Mouse (Mus musculus): ENCODE data around the gene Tmem231.

The Tmem231 gene

GRCm38 (mm10) chr8:111905500-111906121 lies 28.1 kb downstream of the Tmem231 start:
- DNase-seq (ENCODE audit: low read depth) = no peak

DNA sequence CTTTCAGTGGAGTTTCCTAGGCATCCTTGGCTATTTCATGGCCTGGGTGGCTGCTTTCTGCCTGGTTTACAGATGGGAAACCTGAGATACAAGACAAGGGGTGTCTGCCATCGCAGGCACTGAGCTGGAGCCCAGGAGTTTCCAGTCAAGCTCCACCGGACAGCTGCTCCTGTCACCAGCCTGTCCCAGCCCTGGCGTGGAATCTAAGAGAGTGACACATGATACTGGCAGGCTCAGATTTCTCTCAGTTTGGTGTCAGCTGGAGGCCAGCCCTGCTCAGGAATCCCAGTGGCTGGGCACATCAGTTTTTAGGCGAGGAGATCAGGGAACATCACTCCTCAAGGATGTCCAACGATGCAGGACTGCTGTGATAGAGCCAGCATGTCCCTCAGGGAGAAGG lies 31.6 kb downstream of the Tmem231 start:
- no peak for DNase-seq (ENCODE audit: low read depth)

DNA sequence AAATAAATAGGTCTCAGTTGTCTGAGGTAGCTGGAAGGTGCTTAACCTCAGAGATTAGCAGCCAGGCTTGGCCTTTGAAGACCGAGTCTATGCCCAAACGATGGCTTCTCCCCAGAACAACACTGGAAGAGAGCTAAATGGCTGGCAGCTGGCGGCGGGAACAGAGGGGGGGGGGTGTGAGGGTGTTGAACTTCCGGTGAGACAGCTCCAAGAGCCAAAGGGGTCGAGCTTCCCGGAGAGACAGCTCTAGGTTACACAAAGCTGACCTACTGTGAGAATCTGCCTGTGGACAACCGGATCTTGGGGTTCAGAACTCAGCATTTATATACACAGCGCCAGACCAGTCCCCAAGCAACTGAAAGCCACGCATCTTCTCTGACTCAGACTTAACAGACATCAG lies 35.1 kb downstream of the Tmem231 start:
- DNase-seq (ENCODE audit: low read depth) = no peak

DNA sequence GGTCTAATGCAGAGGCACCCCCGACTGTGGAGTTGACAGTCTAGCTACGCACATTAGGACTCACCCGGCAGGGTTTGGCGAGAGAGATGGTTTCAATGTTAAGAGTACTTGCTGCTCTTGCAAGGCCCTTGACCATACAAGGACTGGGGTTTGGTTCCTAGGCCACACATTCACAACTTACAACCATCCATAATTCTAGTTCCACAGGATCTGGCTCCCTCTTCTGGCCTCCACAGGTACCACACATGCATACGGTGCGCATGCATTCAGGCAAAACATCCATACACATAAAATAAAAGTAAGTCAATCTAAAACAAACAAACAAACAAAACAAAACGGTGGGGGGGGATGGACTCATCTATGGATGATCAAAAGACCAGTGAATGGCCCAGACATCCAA lies 38.7 kb downstream of the Tmem231 start:
- peak; percentile 35 for DNase-seq (ENCODE audit: low read depth)

DNA sequence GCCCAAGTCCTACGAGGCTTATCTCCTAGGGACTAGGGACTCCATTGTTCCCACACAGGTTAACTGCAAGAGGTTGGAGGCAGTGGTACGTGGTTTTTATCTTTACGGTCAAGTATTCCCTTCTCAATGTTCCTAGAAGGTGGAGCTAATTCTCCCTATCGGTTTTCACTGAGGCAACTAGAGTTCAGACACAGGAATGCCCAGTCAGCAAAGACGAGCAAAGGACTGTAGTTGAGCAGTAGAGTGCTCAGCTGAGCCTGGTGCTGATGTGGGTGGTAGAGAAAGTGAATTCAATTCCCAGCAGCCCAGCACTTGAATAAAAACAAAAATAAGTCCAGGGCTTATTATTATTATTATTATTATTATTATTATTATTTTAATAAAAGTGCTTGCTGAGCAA lies 41.1 kb downstream of the Tmem231 start:
- no peak for DNase-seq (ENCODE audit: low read depth)

GRCm38 (mm10) chr8:111891983-111892382 lies 41.7 kb downstream of the Tmem231 start:
- no peak for DNase-seq (ENCODE audit: low read depth)

DNA sequence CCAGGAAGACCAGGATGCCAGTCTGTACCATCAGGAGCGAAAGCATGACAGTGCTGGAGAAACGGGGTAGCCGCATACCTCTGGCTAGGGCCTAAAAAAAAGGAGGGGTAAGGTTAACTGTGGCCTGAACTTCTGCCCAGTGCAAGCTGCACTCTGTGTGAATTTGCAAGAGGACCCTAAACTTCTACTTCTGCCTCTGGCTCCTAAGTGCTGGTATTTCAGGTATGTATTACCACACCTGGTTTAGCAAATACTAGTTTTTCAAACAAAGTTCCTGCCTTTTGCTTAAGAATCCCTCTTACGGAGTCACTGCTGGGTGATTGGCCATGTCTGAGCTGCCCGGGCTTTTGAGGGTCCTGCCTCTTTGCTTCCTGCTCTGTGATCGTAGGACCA lies 42.8 kb downstream of the Tmem231 start:
- no peak for DNase-seq (ENCODE audit: low read depth)

DNA sequence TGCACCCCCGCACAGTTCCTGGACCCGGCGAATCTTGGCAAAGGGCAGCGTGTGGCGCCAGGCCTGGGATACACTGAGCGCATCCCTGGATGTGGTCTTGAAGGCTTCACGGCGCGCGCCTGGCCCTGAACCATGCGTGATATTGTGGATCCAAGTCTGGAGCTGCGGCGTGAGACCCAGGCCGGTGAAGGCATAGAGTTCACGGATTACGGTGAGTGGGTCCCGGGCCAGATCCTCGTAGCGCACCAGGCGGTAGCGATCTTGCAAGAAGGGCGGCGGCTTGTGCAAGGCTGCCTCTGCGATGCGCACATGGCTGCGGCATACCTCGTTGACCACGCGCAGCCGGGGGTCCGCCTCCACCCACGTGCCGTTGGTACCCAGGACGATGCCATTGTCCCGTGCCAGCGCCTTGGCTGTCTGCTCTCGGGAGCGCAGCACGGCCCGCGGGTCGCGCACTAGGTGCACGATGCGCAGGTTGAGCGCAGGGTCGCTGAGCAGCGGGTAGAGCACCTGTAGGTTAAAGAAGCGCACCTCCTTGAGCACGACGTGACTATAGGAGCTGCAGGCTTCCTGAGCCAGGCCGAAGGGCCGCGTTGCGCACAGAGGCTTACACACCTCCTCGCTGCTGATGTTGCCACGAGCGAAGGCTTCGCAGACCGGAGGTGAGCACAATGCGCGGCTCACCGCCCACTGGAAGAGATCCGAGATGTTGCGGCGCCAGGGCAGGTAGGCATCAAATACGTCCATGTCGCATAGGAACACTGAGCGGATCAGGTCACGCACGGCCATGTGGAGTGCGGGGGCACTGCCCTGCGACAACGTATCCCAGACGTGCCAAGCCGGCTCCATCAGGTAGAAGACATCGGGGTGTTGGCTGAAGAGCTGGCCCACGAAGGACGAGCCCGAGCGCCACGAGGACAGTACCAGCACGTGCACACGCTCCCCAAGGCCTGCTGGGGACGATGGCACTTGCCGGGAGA lies 43.5 kb downstream of the Tmem231 start:
- no peak for DNase-seq (ENCODE audit: low read depth)

- DNase-seq (ENCODE audit: low read depth) = no peak
Measured at GRCm38 (mm10) chr8:111888091-111888650, 45.5 kb downstream of the Tmem231 start.

GRCm38 (mm10) chr8:111887479-111887878 lies 46.2 kb downstream of the Tmem231 start:
- DNase-seq (ENCODE audit: low read depth) = no peak

GRCm38 (mm10) chr8:111883615-111884014 lies 50.1 kb downstream of the Tmem231 start:
- no peak for DNase-seq (ENCODE audit: low read depth)

DNA sequence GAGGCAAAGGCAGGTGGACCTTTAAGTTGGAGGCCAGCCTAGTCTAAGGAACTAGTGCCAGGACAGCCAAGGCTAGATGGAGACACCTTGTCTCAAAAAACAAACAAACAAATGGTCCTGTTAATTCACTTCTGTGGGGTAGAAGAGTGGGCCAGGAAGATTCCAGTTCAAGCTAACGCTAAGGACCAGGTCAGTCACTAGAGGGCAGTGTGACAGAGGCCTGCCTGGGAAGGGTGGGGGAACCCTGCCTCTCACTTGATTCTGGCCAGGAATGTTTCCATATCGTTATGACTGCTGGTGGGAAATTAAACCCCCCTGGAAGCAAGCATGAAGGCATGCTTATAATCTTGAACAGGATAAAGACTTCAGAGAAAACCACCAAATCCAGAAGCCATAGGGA lies 52.1 kb downstream of the Tmem231 start:
- peak; percentile 72 for DNase-seq (ENCODE audit: low read depth)

DNA sequence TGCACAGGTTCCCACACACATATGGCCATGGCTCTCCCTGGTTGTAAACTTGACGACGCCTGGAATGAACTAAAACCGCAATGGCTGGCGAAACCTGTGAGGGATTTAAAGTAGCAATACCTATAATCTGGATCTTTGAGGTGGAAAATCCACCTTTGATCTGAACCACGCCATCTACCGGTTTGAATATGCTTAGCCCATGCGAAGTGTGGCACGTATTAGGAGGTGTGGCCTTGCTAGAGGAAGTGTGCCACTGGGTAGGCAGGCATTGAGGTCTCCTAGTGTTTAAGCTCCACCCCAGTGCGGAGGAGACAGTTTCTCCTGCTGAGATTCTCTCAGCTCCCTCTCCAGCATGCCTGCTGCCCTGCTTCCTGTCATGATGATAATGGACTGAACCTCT lies 56.0 kb downstream of the Tmem231 start:
- peak; percentile 74 for DNase-seq (ENCODE audit: low read depth)

GRCm38 (mm10) chr8:111876355-111876948 lies 57.2 kb downstream of the Tmem231 start, which contains the start of gene Tmem170:
Gene Tmem170 (minus strand): TSS chr8:111876750.
- DNase-seq (ENCODE audit: low read depth) = peak; percentile 100

DNA sequence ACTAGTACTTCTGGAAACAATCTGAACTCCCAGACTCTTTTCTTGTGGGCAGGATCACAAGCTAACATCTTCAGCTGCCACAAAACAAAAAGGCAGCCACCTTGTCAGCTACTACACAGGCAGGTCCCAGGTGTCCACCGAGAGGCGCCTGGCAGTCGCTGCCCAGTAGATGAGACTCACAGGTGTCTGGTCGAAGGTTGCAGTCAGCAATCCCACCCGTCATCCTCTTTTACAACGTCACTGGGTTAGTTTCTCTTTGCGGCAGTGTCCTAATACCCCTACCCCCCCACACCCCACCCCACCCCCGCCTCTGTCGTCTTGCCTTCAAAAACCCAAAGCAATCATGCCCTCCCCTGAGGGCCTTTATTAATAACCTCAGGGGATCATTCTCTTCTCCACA lies 57.9 kb downstream of the Tmem231 start:
- DNase-seq (ENCODE audit: low read depth) = no peak

DNA sequence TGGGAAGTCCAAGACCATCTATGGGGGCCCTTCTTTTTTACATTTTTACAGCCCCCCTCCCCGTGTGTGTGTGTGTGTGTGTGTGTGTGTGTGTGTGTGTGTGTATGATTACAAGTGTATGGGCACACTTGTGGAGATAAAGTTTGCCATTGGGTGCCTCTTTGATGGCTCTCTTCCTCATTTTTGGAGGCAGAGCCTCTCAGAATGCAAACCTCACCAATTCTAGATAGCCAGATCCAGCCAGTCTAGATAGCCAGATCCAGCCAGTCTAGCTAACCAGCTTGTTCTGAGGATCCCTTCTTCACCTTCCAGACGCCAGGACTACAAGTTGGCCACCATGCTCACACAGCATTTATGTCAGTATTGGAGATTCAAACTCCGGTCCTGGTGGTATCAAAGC lies 62.4 kb downstream of the Tmem231 start:
- no peak for DNase-seq (ENCODE audit: low read depth)

GRCm38 (mm10) chr8:111870379-111870778 lies 63.3 kb downstream of the Tmem231 start:
- DNase-seq (ENCODE audit: low read depth) = no peak

GRCm38 (mm10) chr8:111868664-111869063 lies 65.0 kb downstream of the Tmem231 start:
- DNase-seq (ENCODE audit: low read depth) = no peak

- DNase-seq (ENCODE audit: low read depth) = no peak
Measured at GRCm38 (mm10) chr8:111865857-111866256, 67.8 kb downstream of the Tmem231 start.

GRCm38 (mm10) chr8:111865130-111865852 lies 68.4 kb downstream of the Tmem231 start:
- DNase-seq (ENCODE audit: low read depth) = no peak

DNA sequence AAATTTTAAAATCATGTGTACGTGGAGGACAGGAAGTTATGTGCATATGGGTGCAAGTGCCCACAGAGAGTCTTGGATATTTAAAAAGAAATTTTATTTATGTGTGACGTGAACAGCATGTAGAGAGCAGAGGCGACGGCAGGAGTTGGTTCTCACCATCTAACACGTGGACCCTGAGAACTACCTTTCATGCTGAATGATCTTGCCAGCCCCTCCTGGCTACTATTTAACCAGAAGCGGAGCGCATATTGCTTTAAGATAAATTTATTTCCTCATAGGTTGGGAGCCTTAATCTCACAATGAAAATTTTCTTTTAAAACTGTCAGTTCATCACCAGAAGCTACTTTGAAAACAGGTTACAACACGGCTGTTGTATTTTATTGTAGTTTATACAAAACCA lies 69.0 kb downstream of the Tmem231 start:
- DNase-seq (ENCODE audit: low read depth) = no peak

DNA sequence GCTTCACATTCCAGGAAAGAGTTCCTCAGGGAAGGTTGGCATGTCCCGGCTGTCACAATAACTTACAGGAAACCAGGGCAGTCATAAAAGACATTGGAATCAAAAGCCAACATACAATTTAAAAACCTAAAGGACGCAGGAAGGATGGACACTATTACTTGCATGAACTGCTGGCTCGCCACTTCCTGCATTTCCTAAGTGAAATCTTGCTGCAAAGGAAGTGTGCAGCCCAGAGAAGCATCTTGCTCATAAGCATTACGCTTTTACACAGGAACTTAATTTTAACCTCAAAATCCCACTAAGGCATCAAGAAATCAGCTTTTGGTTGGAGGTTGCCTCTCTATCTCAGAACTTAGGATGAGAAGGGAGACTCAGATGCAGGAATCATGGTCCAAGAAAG lies 70.4 kb downstream of the Tmem231 start:
- no peak for DNase-seq (ENCODE audit: low read depth)
